Mouse (Mus musculus) splenic B cell, adult 2 months (primary cell): ENCODE measurements at regions not wholly inside any gene's neighbourhood (a gene's known extent, or its start where the extent isn't known, plus 50 kb on each side); places are given as distances from the start of the nearest gene placed in this dataset.

Experiments used
- DNase-seq: peaks from one replicate; pipeline ENCODE4 v3.0.0-alpha.2; 2011; ENCODE audit warnings: low read depth, low spot score
- H3K27me3 ChIP-seq: 2 replicates; pipeline ENCODE4 v1.6.1; 2012; ENCODE audit warnings: mild to moderate bottlenecking, low read length, moderate library complexity, mixed read lengths; ENCODE audit not compliant: control insufficient read depth, poor library complexity, insufficient read depth, severe bottlenecking
- H3K36me3 ChIP-seq: 2 replicates; pipeline ENCODE4 v1.6.1; 2012; ENCODE audit warnings: mild to moderate bottlenecking, low read length, moderate library complexity, mixed read lengths; ENCODE audit not compliant: control insufficient read depth, poor library complexity, insufficient read depth, severe bottlenecking

GRCm38 (mm10) chr11:71903020-71903410, 134.3 kb downstream of the Aipl1 start:
- Histone ChIP-seq H3K36me3 (no peaks in the 10 kb centered on the region), H3K27me3 (no peaks in the 10 kb centered on the region)
- no peak for DNase-seq

GRCm38 (mm10) chr11:71902304-71903019, 134.8 kb downstream of the Aipl1 start:
- Histone ChIP-seq H3K36me3 (no peaks in the 10 kb centered on the region), H3K27me3 (no peaks in the 10 kb centered on the region)
- DNase-seq = no peak

- Histone ChIP-seq H3K36me3 (no peaks in the 10 kb centered on the region), H3K27me3 (no peaks in the 10 kb centered on the region)
- no peak for DNase-seq
Observed at GRCm38 (mm10) chr11:71900816-71901215, 136.5 kb downstream of the Aipl1 start.

- Histone ChIP-seq H3K36me3 (no peaks in the 10 kb centered on the region), H3K27me3 (no peaks in the 10 kb centered on the region)
- DNase-seq = no peak
Observed at GRCm38 (mm10) chr11:71897551-71897950, 139.8 kb downstream of the Aipl1 start.

- no peak for DNase-seq
- Histone ChIP-seq H3K27me3 (no peaks in the 10 kb centered on the region), H3K36me3 (no peaks in the 10 kb centered on the region)
Observed at GRCm38 (mm10) chr11:71897141-71897540, 140.2 kb downstream of the Aipl1 start.

- no peaks in the 10 kb centered on the region for H3K27me3 ChIP-seq
- DNase-seq = no peak
- H3K36me3 ChIP-seq = no peaks in the 10 kb centered on the region
Observed at GRCm38 (mm10) chr11:71891181-71891580, 141.5 kb downstream of the Wscd1 start.

- no peak for DNase-seq
- Histone ChIP-seq H3K36me3 (no peaks in the 10 kb centered on the region), H3K27me3 (no peaks in the 10 kb centered on the region)
Observed at GRCm38 (mm10) chr11:71889161-71889560, 139.4 kb downstream of the Wscd1 start.

GRCm38 (mm10) chr11:71887211-71887610, 137.5 kb downstream of the Wscd1 start:
- Histone ChIP-seq H3K36me3 (no peaks in the 10 kb centered on the region), H3K27me3 (no peaks in the 10 kb centered on the region)
- no peak for DNase-seq

GRCm38 (mm10) chr11:71886771-71887170, 137.1 kb downstream of the Wscd1 start:
- Histone ChIP-seq H3K27me3 (no peaks in the 10 kb centered on the region), H3K36me3 (no peaks in the 10 kb centered on the region)
- no peak for DNase-seq

GRCm38 (mm10) chr11:71884861-71885260, 135.1 kb downstream of the Wscd1 start:
- H3K27me3 ChIP-seq = no peaks in the 10 kb centered on the region
- no peak for DNase-seq
- no peaks in the 10 kb centered on the region for H3K36me3 ChIP-seq

GRCm38 (mm10) chr11:71881841-71882240, 132.1 kb downstream of the Wscd1 start:
- Histone ChIP-seq H3K27me3 (no peaks in the 10 kb centered on the region), H3K36me3 (no peaks in the 10 kb centered on the region)
- DNase-seq = no peak

GRCm38 (mm10) chr11:71871297-71871696, 121.6 kb downstream of the Wscd1 start:
- no peaks in the 10 kb centered on the region for H3K27me3 ChIP-seq
- no peaks in the 10 kb centered on the region for H3K36me3 ChIP-seq
- no peak for DNase-seq

GRCm38 (mm10) chr11:71866690-71867089, 117.0 kb downstream of the Wscd1 start:
- Histone ChIP-seq H3K27me3 (no peaks in the 10 kb centered on the region), H3K36me3 (no peaks in the 10 kb centered on the region)
- DNase-seq = no peak

- DNase-seq = no peak
- no peaks in the 10 kb centered on the region for H3K36me3 ChIP-seq
- no peaks in the 10 kb centered on the region for H3K27me3 ChIP-seq
Observed at GRCm38 (mm10) chr11:71857926-71858325, 108.2 kb downstream of the Wscd1 start.

GRCm38 (mm10) chr11:71855557-71855956, 105.8 kb downstream of the Wscd1 start:
- H3K27me3 ChIP-seq = no peaks in the 10 kb centered on the region
- H3K36me3 ChIP-seq = no peaks in the 10 kb centered on the region
- DNase-seq = no peak

GRCm38 (mm10) chr11:71855058-71855457, 105.3 kb downstream of the Wscd1 start:
- Histone ChIP-seq H3K27me3 (no peaks in the 10 kb centered on the region), H3K36me3 (no peaks in the 10 kb centered on the region)
- DNase-seq = no peak
